Mouse (Mus musculus): ENCODE data around the gene Ltbp1.
A peak's percentile ranks its signal among the peaks of the same experiment; 100 is the strongest.

Gene Ltbp1

GRCm38 (mm10) chr17:75005685-75006680 is 615 bp downstream of the Ltbp1 start:
- DNase-seq, result peak; percentile 41

- DNase-seq, result no peak
Observed at GRCm38 (mm10) chr17:75010955-75011354, 5.6 kb downstream of the Ltbp1 start.

GRCm38 (mm10) chr17:75013211-75013610 is 7.8 kb downstream of the Ltbp1 start:
- no peak for DNase-seq

- peak; percentile 14 for DNase-seq
Observed at GRCm38 (mm10) chr17:75013868-75014267, 8.5 kb downstream of the Ltbp1 start.

GRCm38 (mm10) chr17:75014601-75015356 is 9.4 kb downstream of the Ltbp1 start:
- no peak for DNase-seq

GRCm38 (mm10) chr17:75015546-75015945 is 10.2 kb downstream of the Ltbp1 start:
- DNase-seq, result no peak

GRCm38 (mm10) chr17:75017423-75017822 is 12.1 kb downstream of the Ltbp1 start:
- DNase-seq, result peak; percentile 47

GRCm38 (mm10) chr17:75018142-75018541 is 12.8 kb downstream of the Ltbp1 start:
- no peak for DNase-seq

- DNase-seq, result no peak
Observed at GRCm38 (mm10) chr17:75020026-75020425, 14.7 kb downstream of the Ltbp1 start.

GRCm38 (mm10) chr17:75020619-75021018 is 15.3 kb downstream of the Ltbp1 start:
- no peak for DNase-seq

GRCm38 (mm10) chr17:75027358-75028131 is 22.2 kb downstream of the Ltbp1 start:
- DNase-seq, result peak; percentile 16

- no peak for DNase-seq
Observed at GRCm38 (mm10) chr17:75033356-75033755, 28.0 kb downstream of the Ltbp1 start.

- no peak for DNase-seq
Observed at GRCm38 (mm10) chr17:75033872-75034615, 28.7 kb downstream of the Ltbp1 start.

GRCm38 (mm10) chr17:75036881-75037280 is 31.5 kb downstream of the Ltbp1 start:
- no peak for DNase-seq

- DNase-seq, result no peak
Observed at GRCm38 (mm10) chr17:75039017-75039416, 33.6 kb downstream of the Ltbp1 start.

GRCm38 (mm10) chr17:75049366-75049969 is 44.1 kb downstream of the Ltbp1 start:
- no peak for DNase-seq

- DNase-seq, result no peak
Observed at GRCm38 (mm10) chr17:75051440-75051925, 46.1 kb downstream of the Ltbp1 start.

- no peak for DNase-seq
Observed at GRCm38 (mm10) chr17:75055235-75055634, 49.9 kb downstream of the Ltbp1 start.

- no peak for DNase-seq
Observed at GRCm38 (mm10) chr17:75055961-75056360, 50.6 kb downstream of the Ltbp1 start.

GRCm38 (mm10) chr17:75056631-75057030 is 51.3 kb downstream of the Ltbp1 start:
- no peak for DNase-seq

- no peak for DNase-seq
Observed at GRCm38 (mm10) chr17:75066340-75066739, 61.0 kb downstream of the Ltbp1 start.

GRCm38 (mm10) chr17:75067314-75067713 is 61.9 kb downstream of the Ltbp1 start:
- no peak for DNase-seq
